Mouse (Mus musculus) granulocyte monocyte progenitor cell, adult 5-6 weeks (primary cell): ENCODE measurements at regions not wholly inside any gene's neighbourhood (a gene's known extent, or its start where the extent isn't known, plus 50 kb on each side); places are given as distances from the start of the nearest gene placed in this dataset.

Source experiments
- ATAC-seq: replicated peaks from 2 replicates; pipeline ENCODE4 v1.8.0; 2016; ENCODE audit warnings: mild to moderate bottlenecking, moderate TSS enrichment, inconsistent platforms; ENCODE audit not compliant: poor library complexity, severe bottlenecking

DNA sequence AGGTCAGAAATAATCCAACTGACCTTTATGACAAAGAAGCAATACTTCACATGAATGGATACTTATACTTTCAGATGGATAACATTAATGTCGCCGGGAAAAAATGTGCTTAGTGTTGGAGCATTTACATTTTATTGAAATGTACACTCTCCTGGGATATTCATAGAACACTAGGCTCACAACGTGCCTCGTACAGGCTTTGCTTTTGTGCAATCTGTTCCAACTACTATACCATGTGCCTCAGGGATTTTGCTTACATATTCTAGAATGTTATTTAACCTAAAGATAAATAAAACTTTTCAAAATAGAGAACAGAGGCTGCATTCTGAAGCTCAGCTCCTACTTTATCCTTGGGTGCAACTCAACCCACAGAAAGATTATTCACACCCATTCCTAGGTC lies 75.8 kb upstream of the Hapln1 start:
- ATAC-seq, result no peak
